Mouse (Mus musculus) heart, postnatal 10 days (tissue): ENCODE results near the gene Acsf2. TPM values are rescaled to one million over a fixed set of nuclear protein-coding genes. Genes with fewer than 3 reads are reported as not detected.
"Not testable (repeated sequence)": the region's sequence is repeated elsewhere in the genome, so short reads cannot be mapped to it uniquely, and the experiment has no call there.

Experiments
- DNase-seq, 2 experiments: peaks; one replicate each; pipeline ENCODE4 v3.0.0; 2021
- intact Hi-C: fragments of 180-260 bp; cut with DNase I; formaldehyde crosslinking; loops from one replicate; pipeline ENCODE4 v1.15.1; 2025
- total RNA-seq, 2 experiments: library from RNA; stranded (reverse); gene quantifications; 2 replicates each; pipeline ENCODE4 v1.2.3; 2021

The Acsf2 gene
- total RNA-seq, result 10 to 100 TPM; 44.5 to 49.6 TPM

DNA sequence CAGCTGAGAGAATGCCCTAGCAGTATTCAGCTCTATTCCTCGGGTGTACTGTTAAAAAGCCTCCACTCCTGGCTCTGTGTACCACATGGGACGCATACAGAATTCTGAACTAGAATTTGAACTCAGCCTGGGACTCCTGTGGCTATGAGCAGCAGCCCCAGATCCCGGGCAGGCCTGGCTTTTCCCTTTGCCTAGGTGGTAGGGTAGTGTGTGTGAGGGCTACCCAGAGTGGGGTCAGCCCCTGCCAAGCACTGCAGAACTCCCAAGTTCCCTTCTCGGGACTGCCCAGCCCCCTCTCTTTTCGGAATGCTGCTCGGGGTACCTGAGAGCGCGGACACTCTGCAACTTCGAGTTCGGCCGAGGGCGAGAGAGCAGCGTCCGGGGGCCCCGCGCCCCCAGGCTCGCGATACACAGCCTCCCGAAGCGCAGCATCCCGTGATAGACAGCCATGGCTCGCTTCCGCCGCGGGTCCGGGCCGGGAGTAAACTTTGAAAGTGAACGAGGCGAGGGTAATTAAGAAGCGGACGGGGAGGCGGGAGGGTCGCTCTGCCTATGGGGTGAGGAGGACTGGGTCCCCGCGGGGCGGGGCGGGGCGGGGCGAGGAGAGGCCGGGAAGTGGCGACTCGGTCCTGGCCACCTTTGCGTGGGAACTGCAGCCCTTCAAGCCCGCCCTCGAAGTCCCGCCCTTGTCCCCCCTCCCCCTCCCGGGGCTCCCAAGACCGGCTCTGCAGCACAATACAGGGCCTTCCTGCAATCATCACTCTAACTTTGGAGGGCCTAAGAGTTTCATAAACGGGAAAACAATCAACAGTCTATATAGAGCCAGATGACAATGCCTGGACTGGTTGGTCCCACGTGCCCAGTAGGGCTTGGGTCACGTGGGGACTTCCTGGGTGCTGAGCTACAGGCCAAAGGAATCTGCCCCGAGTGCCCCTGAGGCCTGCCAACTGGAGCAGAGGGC, at the start of gene Acsf2:
Gene Acsf2, minus strand, starts transcription at position 551 of the 961 bp plus-strand sequence.
- peak; percentile 90 to 91 for DNase-seq
- intact Hi-C loops, result no loop called here

GRCm38 (mm10) chr11:94651241-94651640, 49.6 kb upstream of the Acsf2 start:
- intact Hi-C loops, DNase-seq: not testable (repeated sequence)

- intact Hi-C loops, result no loop called here
- no peak for DNase-seq
Measured at GRCm38 (mm10) chr11:94646457-94646856, 44.8 kb upstream of the Acsf2 start.

DNA sequence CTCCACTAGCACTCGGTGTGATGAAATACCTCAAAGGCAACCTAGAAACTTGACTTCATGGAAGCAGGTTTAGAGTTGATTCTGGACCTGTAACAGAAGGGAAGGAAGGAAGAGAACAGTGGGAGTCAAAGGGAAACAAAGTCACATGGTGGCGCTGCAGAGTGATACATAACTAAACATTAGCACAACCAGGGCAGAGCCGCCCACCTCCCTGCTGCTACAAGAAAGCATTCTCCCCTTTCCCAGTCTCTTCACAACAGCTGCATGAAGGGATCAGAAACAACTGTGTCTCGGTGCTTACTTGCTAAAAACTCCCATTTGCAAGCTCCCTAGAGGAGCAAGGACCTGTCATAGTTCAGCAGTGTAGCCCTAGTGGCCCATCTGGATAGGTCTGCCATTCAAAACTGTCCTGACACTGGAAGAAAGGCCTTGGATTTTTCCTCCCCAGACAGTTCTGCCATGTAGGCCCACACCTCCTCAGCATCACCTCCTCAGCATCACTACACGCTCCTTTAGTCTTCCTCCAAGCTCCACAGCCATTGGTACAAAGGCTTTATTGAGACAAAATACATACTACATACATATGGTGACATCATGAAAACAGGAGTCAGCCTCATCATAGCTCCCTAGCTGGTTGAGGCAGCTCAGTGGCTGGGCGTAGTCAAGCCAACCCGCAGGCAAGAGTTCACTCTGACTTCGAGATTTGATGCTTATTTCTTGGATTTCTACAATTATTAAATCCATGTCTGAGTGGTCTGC, 43.0 kb upstream of the Acsf2 start:
- no peak for DNase-seq
- intact Hi-C loops, result no loop called here

- intact Hi-C loops, result loop anchor here (5.0 kb wide), 1 partner anchor 83 kb away; no protein-coding TSS in a partner anchor
Measured at GRCm38 (mm10) chr11:94634431-94634830, 32.8 kb upstream of the Acsf2 start.

GRCm38 (mm10) chr11:94632988-94633387, 31.3 kb upstream of the Acsf2 start:
- intact Hi-C loops, result loop anchor here (5.0 kb wide), 1 partner anchor 84 kb away; no protein-coding TSS in a partner anchor

More at GRCm38 (mm10) chr11:94634431-94634830, 32.8 kb upstream of the Acsf2 start:
- DNase-seq, result no peak

GRCm38 (mm10) chr11:94631969-94632368, 30.3 kb upstream of the Acsf2 start:
- intact Hi-C loops, result loop anchor here (5.0 kb wide), 1 partner anchor 85 kb away; no protein-coding TSS in a partner anchor
- DNase-seq, result no peak

More at GRCm38 (mm10) chr11:94632988-94633387, 31.3 kb upstream of the Acsf2 start:
- DNase-seq, result no peak

GRCm38 (mm10) chr11:94630199-94631011, 28.7 kb upstream of the Acsf2 start:
- peak; percentile 66 to 69 for DNase-seq
- intact Hi-C loops, result loop anchor here (5.0 kb wide), 1 partner anchor 87 kb away; no protein-coding TSS in a partner anchor

DNA sequence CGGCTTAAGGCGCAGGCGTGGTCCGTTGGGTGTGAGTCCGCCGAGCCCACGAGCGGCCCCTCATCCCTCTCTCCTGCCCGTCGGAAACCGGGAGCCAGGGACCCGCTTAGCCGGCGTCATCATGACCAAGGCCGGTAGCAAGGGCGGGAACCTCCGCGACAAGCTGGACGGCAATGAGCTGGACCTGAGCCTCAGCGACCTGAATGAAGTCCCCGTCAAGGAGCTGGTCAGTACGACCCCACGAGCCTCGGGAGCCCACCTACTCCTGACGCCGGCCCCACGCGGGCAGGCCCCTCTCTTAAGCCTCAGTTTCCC, 28.2 kb upstream of the Acsf2 start:
- intact Hi-C loops, result loop anchor here (5.0 kb wide), 1 partner anchor 87 kb away; no protein-coding TSS in a partner anchor
- DNase-seq, result no peak

GRCm38 (mm10) chr11:94629199-94629883, 27.7 kb upstream of the Acsf2 start, which contains the start of gene Lrrc59:
Gene Lrrc59 (plus strand): TSS chr11:94629767.
- intact Hi-C loops, result no loop called here
- peak; percentile 97 for DNase-seq

GRCm38 (mm10) chr11:94622162-94622561, 20.5 kb upstream of the Acsf2 start:
- intact Hi-C loops, result no loop called here
- DNase-seq, result no peak

- DNase-seq, result no peak
- intact Hi-C loops, result no loop called here
Measured at GRCm38 (mm10) chr11:94621458-94621852, 19.8 kb upstream of the Acsf2 start.

DNA sequence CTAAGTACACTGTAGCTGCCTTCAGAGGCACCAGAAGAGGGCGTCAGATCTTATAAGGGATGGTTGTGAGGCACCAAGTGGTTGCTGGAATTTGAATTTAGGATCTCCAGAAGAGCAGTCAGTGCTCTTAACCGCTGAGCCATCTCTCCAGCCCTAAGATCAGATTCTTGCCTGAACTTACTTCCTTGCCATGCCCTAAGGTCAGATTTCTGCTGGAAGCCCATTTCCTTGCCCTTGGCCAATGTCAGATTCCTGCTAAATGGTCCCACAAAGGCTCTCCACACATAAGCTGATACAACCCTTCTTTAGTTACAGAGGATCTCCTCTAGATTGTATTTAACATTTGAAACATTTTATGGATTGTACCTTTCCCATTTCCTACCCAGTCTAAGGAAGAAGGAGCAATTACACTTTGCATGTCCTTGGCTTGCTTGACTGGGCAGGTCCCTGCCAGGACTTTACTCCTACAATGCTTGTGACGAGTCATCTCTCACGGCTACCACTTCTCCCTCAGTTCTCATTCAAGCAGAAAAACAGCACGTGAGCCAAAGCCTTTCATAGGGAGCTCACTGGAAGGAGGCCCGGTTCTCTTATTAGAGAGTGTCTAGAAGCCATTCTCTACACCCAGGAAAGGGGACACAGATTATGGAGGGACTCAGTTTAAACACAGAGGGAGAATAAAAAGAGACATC, 19.2 kb upstream of the Acsf2 start:
- no peak for DNase-seq
- intact Hi-C loops, result no loop called here

GRCm38 (mm10) chr11:94617646-94618045, 16.0 kb upstream of the Acsf2 start:
- DNase-seq, result no peak

DNA sequence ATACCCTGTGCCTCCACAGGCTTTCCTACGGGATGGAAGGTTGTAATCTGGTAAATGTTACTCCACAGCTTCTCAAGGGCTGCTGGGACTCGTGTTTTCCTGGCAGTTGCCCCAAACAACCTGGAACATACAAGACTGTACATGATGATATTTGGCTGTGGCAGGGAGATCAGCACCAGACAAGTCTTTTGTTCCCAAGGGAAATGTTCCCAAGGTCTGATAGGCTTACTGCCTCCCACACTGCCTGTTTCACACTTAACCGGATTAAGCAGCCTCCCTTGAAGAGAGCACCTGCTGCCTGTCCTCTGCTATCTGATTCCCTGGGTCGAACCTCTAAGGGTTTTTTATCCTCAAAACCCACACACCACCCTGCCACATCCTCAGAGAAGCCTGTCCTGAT, 13.8 kb upstream of the Acsf2 start:
- DNase-seq, result no peak
- intact Hi-C loops, result no loop called here

More at GRCm38 (mm10) chr11:94617646-94618045, 16.0 kb upstream of the Acsf2 start:
- intact Hi-C loops, result no loop called here

GRCm38 (mm10) chr11:94614603-94615002, 12.9 kb upstream of the Acsf2 start:
- no peak for DNase-seq
- intact Hi-C loops, result no loop called here

- intact Hi-C loops, result no loop called here
- no peak for DNase-seq
Measured at GRCm38 (mm10) chr11:94610744-94611740, 9.4 kb upstream of the Acsf2 start.
